Mouse (Mus musculus) inflammation-experienced regulatory T-cells, adult 16 weeks (primary cell): Measurements from ENCODE around the gene Gm1043. TPM values are rescaled to one million over a fixed set of nuclear protein-coding genes. Genes with fewer than 3 reads are reported as not detected.

Experiments used
- polyA plus RNA-seq: library from polyadenylated mRNA; unstranded; fragments of 100-300 nt; shearing (Covaris generic); gene quantifications from one replicate; pipeline ENCODE4 v1.2.1, GENCODE M21; 2017

Gm1043 gene
- polyA plus RNA-seq = 1.9 TPM

GRCm38 (mm10) chr5:37085241-37085640, at the start of gene Gm1043:
Gene Gm1043 (plus strand): TSS chr5:37085370.

GRCm38 (mm10) chr5:37241651-37242151, 156.5 kb downstream of the Gm1043 start, which contains the start of gene Crmp1:
Gene Crmp1 (plus strand): TSS chr5:37241940.

Other genes with a start within 250 kb of the Gm1043 start
- not detected for gene Ppp2r2c, start 216.9 kb upstream of the Gm1043 start, polyA plus RNA-seq
- 4.4 TPM for gene Wfs1, start 96.2 kb upstream of the Gm1043 start, polyA plus RNA-seq
- gene Crmp1, start 156.6 kb downstream of the Gm1043 start, polyA plus RNA-seq = 34.8 TPM